Mouse (Mus musculus): ENCODE measurements at regions not wholly inside any gene's neighbourhood (a gene's known extent, or its start where the extent isn't known, plus 50 kb on each side); places are given as distances from the start of the nearest gene placed in this dataset.

DNA sequence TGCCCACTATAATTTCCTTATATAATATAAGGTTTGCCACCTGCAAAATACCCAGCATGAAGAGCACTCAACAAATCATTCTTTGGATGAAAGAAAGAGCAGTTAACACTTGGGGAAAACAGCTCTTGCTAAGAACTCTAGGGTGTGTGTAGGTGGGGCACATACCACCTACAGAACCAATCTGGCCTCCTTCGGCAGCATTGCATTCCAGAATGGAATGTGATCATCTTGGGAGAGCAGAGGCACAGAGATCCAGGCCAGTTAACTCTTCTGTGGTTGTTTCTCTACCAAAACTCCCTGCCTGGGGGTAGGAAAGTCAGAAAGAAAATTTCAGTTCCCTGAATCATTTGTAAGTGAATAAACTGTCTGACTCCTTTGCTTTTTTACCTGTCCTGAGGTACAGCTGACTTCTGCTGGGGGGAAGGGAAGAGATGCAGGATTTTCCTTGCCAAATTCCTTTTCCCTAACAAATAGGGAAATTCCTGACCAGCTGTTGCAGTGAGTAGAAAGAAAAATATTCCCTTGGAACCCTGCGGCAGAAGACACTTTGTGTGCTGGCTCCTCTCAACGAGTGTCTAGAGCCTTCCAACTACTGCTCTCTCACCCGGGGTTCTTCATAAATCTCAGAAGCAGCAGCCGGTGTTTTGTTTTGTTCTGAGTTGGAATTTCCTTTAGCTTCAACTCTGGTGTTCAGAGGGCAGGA lies 112.8 kb upstream of the Frmd6 start:
- Histone ChIP-seq H3K9me3 (no peaks in the 10 kb centered on the region; the same call in 1 of the 2 replicates), H3K9ac (no peak overlapping the region), H3K4me2 (replicated peaks) (no peak overlapping the region), H3K27me3 (replicated peaks) (no peaks in the 10 kb centered on the region), H3K27ac (no peak overlapping the region), H3K36me3 (no peaks in the 10 kb centered on the region), H3K4me3 (no peak overlapping the region), H3K4me1 (no peaks in the 10 kb centered on the region)
- 52% methylated on average over 5 of the region's 5 CpGs for WGBS
- no peak for ATAC-seq (ENCODE audit: low FRiP score, low read depth)

DNA sequence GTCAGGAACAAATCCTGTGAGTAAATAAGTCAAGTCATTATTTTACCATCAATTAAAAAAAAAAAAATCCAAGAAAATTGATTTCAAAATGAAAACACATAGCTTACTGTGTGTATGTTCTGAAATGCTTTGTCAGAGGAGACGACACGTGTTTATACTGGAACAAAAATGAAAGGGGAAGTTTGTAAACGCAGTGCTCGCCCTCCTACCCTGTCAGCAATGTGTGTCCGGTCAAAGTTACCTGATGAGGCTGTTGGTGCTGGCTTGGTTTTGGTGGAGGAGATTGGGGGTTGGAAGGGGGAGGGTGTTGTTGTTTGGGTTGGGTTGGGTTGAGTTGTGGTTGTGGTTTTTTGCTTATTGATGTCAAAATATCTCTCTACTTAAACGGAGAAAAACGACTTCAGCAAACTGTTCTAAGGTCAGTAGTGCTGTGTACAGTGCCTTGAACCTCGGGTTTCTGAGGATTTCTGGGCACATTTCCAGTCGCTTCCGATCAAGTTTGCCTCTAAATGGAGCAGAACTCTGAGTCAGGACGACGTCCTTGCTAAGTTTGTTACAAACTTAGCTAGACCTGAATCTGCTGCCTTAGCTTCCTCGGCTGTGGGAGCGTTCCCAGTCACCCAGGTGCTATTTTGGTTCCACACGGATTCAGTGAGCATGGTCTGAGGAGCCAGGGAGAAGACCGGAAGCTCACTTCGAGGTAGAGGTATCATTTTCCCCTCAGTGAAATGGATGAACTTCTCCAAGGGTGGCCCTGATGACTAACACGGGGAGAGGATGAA lies 111.6 kb upstream of the Frmd6 start:
- ATAC-seq (ENCODE audit: low FRiP score, low read depth), result no peak
- no peak overlapping the region for H3K4me2 ChIP-seq (replicated peaks)
- H3K27ac ChIP-seq, result no peak overlapping the region
- no peak overlapping the region for H3K9ac ChIP-seq
- WGBS, result 72% methylated on average over 18 of the region's 18 CpGs
- H3K36me3 ChIP-seq, result no peaks in the 10 kb centered on the region
- H3K4me1 ChIP-seq, result no peaks in the 10 kb centered on the region
- H3K4me3 ChIP-seq, result no peak overlapping the region
- no peaks in the 10 kb centered on the region; the same call in 1 of the 2 replicates for H3K9me3 ChIP-seq
- H3K27me3 ChIP-seq (replicated peaks), result no peaks in the 10 kb centered on the region

DNA sequence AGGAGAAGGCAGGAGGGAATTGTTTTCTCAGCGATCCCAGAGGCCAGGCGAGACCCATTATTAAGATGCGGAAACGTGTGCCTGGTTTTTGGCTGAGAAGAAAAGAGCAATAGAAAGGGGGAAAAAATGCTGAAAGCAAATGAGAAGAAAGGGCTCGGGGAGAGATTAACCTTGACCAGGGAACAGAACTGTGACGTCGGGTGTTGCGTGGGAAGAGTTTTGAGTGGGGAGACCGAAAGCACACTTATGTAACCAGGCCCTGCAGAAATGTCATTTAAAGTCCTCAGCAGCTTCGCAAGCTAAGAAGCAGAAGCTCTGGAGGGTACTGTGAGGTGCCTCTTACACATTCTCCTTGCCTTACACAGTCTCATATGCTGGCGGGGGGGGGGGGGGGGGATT lies 111.0 kb upstream of the Frmd6 start:
- Histone ChIP-seq H3K9ac (no peak overlapping the region), H3K36me3 (no peaks in the 10 kb centered on the region), H3K4me3 (no peak overlapping the region), H3K4me2 (replicated peaks) (no peak overlapping the region), H3K4me1 (no peaks in the 10 kb centered on the region), H3K27ac (no peak overlapping the region), H3K9me3 (no peaks in the 10 kb centered on the region; the same call in 1 of the 2 replicates), H3K27me3 (replicated peaks) (no peaks in the 10 kb centered on the region)
- ATAC-seq (ENCODE audit: low FRiP score, low read depth), result no peak
- WGBS, result 52% methylated on average over 11 of the region's 11 CpGs

DNA sequence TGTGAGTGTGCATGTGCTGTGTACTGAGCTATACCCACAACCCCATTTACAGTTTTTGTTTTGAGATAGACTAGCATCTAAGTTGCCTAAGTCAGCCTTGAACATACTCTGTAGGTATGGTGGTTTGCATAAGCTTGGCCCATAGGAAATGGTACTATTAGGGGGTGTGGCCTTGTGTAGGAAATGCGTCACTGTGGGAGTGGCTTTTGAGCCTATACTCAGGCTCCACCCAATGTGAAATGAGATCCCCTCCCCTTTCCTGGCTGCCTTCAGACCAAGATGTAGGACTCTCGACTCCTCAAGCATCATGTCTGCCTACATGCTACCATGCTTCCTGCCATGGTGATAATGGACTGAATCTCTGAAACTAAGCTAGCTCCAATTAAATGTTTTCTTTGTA lies 109.5 kb upstream of the Frmd6 start:
- 92% methylated on average over 2 of the region's 2 CpGs for WGBS
- no peak overlapping the region for H3K9ac ChIP-seq
- no peak for ATAC-seq (ENCODE audit: low FRiP score, low read depth)
- no peaks in the 10 kb centered on the region for H3K4me1 ChIP-seq
- no peaks in the 10 kb centered on the region for H3K27me3 ChIP-seq (replicated peaks)
- no peak overlapping the region for H3K4me2 ChIP-seq (replicated peaks)
- no peaks in the 10 kb centered on the region for H3K36me3 ChIP-seq
- H3K27ac ChIP-seq, result no peak overlapping the region
- H3K4me3 ChIP-seq, result no peak overlapping the region
- no peaks in the 10 kb centered on the region; the same call in 1 of the 2 replicates for H3K9me3 ChIP-seq

DNA sequence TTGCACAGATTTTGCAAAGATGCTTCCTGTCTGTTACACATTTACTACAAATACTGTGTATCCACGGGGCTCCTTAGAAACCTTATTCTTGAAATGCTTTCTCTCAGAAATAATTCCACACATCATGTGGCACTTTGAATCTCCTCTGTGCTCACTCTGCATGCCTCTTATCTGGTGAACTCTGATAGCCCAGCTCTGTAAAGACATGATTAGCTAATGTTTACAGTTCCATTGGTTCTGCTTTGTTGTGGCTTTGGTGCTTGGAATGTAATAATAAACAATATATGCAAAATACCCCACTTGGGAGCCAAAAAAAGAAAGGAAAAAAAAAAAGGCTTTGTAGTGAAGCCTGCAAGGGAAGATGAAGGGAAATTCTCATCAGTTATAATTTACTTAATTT lies 106.7 kb upstream of the Frmd6 start:
- WGBS, result 62% methylated on average over 1 of the region's 1 CpGs
- H3K36me3 ChIP-seq, result no peaks in the 10 kb centered on the region
- no peaks in the 10 kb centered on the region; the same call in 1 of the 2 replicates for H3K9me3 ChIP-seq
- no peak overlapping the region for H3K4me3 ChIP-seq
- H3K9ac ChIP-seq, result no peak overlapping the region
- H3K4me2 ChIP-seq (replicated peaks), result no peak overlapping the region
- no peak for ATAC-seq (ENCODE audit: low FRiP score, low read depth)
- H3K27ac ChIP-seq, result no peak overlapping the region
- H3K4me1 ChIP-seq, result no peaks in the 10 kb centered on the region
- H3K27me3 ChIP-seq (replicated peaks), result no peaks in the 10 kb centered on the region

DNA sequence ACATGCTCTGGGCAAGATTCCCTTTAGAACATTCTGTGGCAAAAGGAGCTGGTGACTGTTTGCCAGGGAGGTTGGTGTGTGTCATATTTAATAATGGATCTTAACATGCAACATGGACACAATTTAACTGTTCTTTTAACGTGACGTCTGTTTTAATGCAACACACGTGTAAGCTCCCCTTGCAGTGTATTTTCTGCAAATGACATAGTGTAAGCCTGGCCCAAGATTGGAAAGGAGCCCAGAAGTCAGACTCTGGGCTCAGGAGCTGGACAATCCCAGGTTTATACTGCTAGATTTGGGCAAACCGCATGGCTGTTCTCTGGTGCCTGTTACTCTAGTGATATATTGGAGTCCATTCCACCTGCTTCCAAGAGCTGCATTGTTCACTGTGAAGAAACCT lies 106.1 kb upstream of the Frmd6 start:
- Histone ChIP-seq H3K9ac (no peak overlapping the region), H3K4me3 (no peak overlapping the region), H3K4me1 (no peaks in the 10 kb centered on the region), H3K9me3 (no peaks in the 10 kb centered on the region; the same call in 1 of the 2 replicates), H3K36me3 (no peaks in the 10 kb centered on the region), H3K27ac (no peak overlapping the region), H3K27me3 (replicated peaks) (no peaks in the 10 kb centered on the region), H3K4me2 (replicated peaks) (no peak overlapping the region)
- no peak for ATAC-seq (ENCODE audit: low FRiP score, low read depth)
- WGBS, result 81% methylated on average over 4 of the region's 4 CpGs

DNA sequence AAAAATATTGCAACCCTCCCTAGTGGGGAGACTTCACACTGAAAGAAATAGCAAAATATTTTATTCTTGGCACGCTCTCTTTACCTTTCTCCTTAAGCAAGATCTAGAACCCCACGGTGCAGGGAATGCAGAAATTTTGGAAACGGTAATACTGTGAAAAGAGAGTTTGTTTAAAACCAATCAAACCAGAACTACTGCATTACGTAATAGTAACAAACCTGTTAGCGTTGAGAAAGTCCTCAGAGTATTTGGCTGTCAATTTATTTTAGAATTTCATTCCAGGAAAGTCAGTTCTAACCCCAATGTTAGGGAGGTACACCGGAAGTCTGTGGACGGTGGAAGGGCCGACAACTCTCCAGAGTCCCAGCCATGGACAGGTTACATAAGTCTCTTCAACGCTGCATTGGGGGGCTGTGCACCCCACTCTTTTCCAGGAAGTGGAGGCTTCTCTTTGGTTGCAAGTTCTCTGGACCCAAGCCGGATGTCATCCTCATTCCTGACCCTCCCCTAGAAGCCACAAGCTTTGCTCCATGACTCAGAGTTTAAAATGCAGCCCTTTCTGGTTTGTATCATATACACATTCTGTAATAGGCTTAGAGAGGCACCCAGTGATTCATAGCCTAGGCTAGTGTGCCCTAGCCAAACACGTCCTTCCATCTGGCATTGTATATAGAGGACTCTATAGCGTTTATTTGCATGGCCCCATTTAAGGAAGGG lies 105.0 kb upstream of the Frmd6 start:
- Histone ChIP-seq H3K4me1 (no peaks in the 10 kb centered on the region), H3K36me3 (no peaks in the 10 kb centered on the region), H3K9ac (no peak overlapping the region), H3K27ac (no peak overlapping the region), H3K4me3 (no peak overlapping the region), H3K4me2 (replicated peaks) (no peak overlapping the region), H3K27me3 (replicated peaks) (no peaks in the 10 kb centered on the region), H3K9me3 (no peaks in the 10 kb centered on the region; the same call in 1 of the 2 replicates)
- ATAC-seq (ENCODE audit: low FRiP score, low read depth), result no peak
- WGBS, result 89% methylated on average over 12 of the region's 12 CpGs

GRCm38 (mm10) chr12:70725326-70725725 lies 100.0 kb upstream of the Frmd6 start:
- ATAC-seq (ENCODE audit: low FRiP score, low read depth), result no peak
- WGBS, result 94% methylated on average over 1 of the region's 1 CpGs
- H3K27me3 ChIP-seq (replicated peaks), result no peaks in the 10 kb centered on the region

GRCm38 (mm10) chr12:70727496-70728259 lies 97.6 kb upstream of the Frmd6 start:
- H3K9me3 ChIP-seq, result no peaks in the 10 kb centered on the region
- H3K27ac ChIP-seq, result no peak overlapping the region
- H3K36me3 ChIP-seq, result no peaks in the 10 kb centered on the region
- no peak for ATAC-seq (ENCODE audit: low FRiP score, low read depth)
- no peak overlapping the region for H3K9ac ChIP-seq
- no peaks in the 10 kb centered on the region for H3K4me1 ChIP-seq
- 65% methylated on average over 10 of the region's 10 CpGs for WGBS
- H3K4me2 ChIP-seq (replicated peaks), result no peak overlapping the region
- H3K27me3 ChIP-seq (replicated peaks), result no peaks in the 10 kb centered on the region
- H3K4me3 ChIP-seq, result no peak overlapping the region

More at GRCm38 (mm10) chr12:70725326-70725725, 100.0 kb upstream of the Frmd6 start:
- H3K27ac ChIP-seq, result no peak overlapping the region
- H3K36me3 ChIP-seq, result no peaks in the 10 kb centered on the region
- H3K4me1 ChIP-seq, result no peaks in the 10 kb centered on the region
- no peak overlapping the region for H3K4me2 ChIP-seq (replicated peaks)
- H3K9ac ChIP-seq, result no peak overlapping the region
- no peaks in the 10 kb centered on the region for H3K9me3 ChIP-seq
- no peak overlapping the region for H3K4me3 ChIP-seq

- no peak overlapping the region for H3K4me2 ChIP-seq (replicated peaks)
- no peak for ATAC-seq (ENCODE audit: low FRiP score, low read depth)
- H3K9me3 ChIP-seq, result no peaks in the 10 kb centered on the region
- H3K27me3 ChIP-seq (replicated peaks), result no peaks in the 10 kb centered on the region
- H3K36me3 ChIP-seq, result no peaks in the 10 kb centered on the region
- 95% methylated on average over 1 of the region's 1 CpGs for WGBS
- no peak overlapping the region for H3K4me3 ChIP-seq
- no peak overlapping the region for H3K27ac ChIP-seq
- no peak overlapping the region for H3K9ac ChIP-seq
- H3K4me1 ChIP-seq, result no peaks in the 10 kb centered on the region
Observed at GRCm38 (mm10) chr12:70728407-70728806, 96.9 kb upstream of the Frmd6 start.

DNA sequence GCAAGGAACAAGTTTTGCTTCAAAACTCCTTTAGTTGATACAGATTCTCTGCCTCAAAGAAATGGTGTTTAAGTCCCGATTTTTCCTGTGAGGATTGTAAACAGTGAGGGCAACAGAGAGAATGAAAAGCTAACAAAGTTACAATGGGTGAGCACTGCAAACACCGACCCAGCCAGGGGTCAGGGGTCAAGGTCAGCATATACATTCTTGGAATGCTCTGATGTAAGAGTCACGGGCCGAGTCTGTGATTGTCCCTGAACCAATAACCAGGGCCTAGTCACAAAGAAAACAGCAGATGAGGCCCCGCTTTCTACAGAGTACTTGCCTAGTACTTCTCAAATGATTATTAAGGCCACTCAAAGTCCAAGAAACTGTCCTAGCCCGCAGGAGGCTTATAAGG lies 95.4 kb upstream of the Frmd6 start:
- WGBS, result 37% methylated on average over 6 of the region's 6 CpGs
- no peak for ATAC-seq (ENCODE audit: low FRiP score, low read depth)
- H3K4me2 ChIP-seq (replicated peaks), result no peak overlapping the region
- H3K9ac ChIP-seq, result no peak overlapping the region
- no peak overlapping the region for H3K27ac ChIP-seq
- no peaks in the 10 kb centered on the region for H3K9me3 ChIP-seq
- H3K27me3 ChIP-seq (replicated peaks), result no peaks in the 10 kb centered on the region
- H3K4me3 ChIP-seq, result no peak overlapping the region
- no peaks in the 10 kb centered on the region for H3K36me3 ChIP-seq
- no peaks in the 10 kb centered on the region for H3K4me1 ChIP-seq

DNA sequence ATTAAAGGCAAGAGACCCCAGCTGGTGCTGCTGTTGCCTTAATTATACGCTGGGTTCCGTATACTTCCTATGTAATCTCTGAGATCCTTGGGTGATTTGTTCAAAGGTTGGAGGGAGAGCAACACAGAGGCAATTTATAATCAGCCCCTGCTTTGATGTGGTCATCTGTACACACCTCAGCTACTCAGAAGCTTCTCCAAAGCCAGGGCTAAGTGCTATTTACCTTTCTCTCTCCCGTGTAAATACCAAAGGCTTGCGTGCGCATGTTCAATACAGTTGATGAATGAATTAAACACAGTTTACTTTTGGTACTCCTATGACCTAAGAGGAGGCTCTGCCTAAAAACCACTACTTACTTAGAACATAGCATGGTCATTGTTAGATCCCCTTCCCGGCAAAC lies 93.8 kb upstream of the Frmd6 start:
- Histone ChIP-seq H3K36me3 (no peaks in the 10 kb centered on the region), H3K9ac (no peak overlapping the region), H3K4me1 (no peaks in the 10 kb centered on the region), H3K27me3 (replicated peaks) (no peaks in the 10 kb centered on the region), H3K4me2 (replicated peaks) (no peak overlapping the region), H3K9me3 (no peaks in the 10 kb centered on the region), H3K27ac (no peak overlapping the region), H3K4me3 (no peak overlapping the region)
- 86% methylated on average over 6 of the region's 6 CpGs for WGBS
- ATAC-seq (ENCODE audit: low FRiP score, low read depth), result no peak
